Mouse (Mus musculus) forelimb bud, embryonic 11.5 days (tissue): ENCODE measurements around the gene Gak.

Source experiments
- DNase-seq: peaks from one replicate; pipeline ENCODE4 v3.0.0-alpha.2; 2012; ENCODE audit warnings: low read depth, low spot score

The Gak gene

DNA sequence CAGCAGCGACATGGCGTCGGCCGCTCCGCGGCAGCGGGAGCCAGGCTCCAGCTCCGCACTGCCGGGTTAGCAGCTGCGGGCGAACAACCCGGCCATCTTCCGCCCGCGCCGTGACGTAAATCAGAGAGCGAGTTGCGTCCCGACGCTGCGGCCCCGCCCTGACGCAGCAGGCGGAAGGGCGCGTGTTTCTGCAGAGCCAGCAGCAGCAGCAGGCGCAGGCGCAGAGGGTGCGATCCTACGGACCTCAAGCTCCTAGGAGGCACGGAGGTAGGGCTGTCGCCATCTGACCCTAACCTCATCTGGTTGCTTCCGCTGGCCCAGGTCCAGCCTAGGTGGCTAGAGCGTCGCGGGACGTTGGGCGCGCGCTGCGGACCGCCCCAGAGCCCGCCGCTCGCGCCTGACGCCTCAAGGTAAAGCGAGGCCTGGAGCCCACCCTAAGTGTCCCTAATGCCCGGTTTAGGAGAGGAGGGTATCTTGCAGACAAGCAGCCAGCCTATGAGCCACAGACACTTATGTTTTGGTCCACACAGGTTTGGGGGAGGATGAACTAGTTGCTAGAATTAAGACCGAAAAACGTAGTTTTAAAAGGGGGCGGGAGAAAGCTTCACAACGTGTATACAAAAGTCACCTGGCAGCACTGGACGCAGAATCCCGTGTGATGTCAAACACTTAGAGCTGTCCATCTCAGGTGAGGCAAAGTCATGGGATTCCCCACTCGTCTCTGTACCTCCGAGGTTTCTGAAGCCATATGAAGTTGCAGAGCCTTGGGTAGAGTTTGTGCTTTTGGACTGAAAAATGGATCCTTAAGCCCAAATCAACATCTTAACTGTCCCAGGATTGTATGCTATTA, at the start of gene Gak, which contains the start of gene Tmem175:
TSS of gene Gak (minus strand) at position 122 of the 850 bp plus-strand sequence.
TSS of gene Tmem175 (plus strand) at position 137 of the 850 bp plus-strand sequence.
- peak; percentile 94 for DNase-seq

DNA sequence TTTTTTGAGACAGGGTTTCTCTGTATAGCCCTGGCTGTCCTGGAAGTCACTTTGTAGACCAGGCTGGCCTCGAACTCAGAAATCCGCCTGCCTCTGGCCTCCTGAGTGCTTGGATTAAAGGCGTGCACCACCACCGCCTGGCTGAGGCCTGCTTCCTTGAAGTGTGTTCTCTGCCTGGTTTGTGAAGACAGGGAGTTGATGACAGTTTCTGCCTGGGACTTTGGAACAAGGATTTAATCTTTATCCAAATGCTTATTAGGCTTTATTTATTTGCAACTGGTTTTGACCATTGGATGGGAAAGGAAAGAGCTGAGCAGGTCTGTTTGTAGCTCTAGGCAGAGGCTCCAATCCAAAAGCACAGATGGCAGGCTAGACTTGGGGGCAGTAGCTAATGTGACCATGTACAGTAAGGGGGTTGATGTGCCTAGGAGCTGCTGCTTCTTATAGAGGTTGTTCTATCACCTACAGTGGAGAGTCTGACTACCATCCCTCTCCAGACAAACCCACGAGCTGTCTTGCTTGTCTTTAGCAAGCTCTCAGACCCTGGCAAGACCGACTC, 48.8 kb upstream of the Gak start:
- DNase-seq, result no peak

DNA sequence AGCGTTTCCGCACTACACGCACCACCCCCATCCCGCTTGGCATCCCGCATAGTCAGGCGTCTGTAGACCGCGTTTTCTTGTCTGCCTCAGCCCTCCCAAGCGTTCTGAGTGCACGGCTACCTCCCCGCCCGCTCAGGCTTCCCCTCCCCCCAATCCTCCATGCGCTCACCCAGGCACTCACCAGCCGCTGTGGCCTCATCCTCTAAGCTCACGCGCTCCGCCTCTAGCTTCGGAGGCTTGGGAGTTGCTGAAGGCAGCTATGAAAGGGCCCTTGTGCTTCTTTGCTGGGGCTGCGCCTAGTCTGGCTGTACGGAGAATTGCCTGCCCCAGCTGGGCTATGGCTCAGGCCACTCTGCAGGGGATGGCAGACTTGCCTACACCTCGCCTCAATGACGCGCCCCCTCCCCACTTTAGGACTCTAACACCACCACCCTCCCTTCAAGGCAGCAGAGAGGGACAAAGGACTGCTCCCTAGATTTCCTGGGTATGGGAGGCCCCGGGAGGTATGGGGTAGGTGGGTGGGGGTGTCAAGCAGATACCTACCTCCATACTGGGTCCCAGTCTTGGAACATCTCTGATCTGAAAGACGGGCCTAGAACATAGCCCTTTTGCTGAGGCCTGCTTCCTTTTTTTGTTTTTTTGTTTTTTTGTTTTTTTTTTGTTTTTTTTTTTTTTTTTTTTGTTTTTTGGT, 48.2 kb upstream of the Gak start:
- DNase-seq, result peak; percentile 74

DNA sequence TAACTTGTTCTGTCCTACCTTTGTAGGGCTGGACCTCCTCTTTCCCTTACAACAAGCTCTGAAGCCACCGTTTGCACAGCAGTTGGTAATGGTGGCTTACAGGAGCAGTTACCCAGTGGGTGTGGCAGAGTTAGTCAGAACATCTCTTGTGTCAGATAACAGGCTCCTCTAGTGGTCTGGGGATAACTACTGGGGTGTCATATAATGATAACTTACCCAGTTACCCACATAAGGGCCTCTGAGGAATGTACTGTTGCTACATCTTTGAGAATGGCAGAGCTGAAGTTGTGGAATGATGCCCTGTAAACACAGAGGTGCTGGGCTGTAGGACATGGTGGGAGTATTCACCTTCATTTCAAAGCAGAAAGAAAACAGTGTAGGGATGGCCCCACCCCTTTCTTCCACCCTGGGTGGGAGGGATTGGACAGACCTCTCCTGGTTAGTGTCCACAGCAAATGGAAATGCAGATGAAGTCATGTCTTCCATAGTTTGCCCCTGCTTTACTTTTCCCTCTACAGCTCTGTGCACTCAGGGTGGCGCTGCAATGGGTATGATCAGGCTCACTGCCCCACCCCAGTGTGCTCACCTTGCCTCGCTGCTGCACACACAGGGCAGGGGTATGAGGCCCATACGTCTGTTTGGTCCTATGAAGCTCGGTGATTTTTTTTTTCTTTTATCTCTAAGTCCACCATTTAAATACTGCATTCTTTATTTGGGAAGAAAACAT, 47.4 kb upstream of the Gak start:
- DNase-seq, result no peak

GRCm38 (mm10) chr5:108675251-108675816, 45.8 kb upstream of the Gak start, which contains the start of gene Slc26a1:
TSS of gene Slc26a1 (minus strand) at chr5:108675569.
- DNase-seq, result no peak

GRCm38 (mm10) chr5:108674624-108675023, 45.1 kb upstream of the Gak start:
- no peak for DNase-seq

DNA sequence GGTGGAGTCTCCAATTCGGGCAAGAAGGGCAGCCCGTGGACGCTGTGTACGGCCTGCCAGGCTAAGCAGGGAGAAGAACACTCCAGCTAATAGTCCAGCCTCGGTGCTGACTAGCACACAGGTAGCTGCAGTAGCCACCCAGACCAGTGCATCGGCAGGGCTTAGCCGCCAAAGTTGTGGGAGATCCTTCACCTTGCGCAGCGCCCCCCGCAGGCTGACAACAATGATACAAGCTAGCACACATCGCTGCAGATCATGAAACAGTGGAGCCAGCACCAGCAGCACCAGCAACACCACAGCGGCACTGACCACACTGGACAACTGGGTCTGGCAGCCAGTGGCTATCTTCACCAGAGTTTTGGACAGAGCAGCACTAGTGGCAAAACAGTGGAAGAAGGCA, 42.2 kb upstream of the Gak start:
- DNase-seq, result no peak

DNA sequence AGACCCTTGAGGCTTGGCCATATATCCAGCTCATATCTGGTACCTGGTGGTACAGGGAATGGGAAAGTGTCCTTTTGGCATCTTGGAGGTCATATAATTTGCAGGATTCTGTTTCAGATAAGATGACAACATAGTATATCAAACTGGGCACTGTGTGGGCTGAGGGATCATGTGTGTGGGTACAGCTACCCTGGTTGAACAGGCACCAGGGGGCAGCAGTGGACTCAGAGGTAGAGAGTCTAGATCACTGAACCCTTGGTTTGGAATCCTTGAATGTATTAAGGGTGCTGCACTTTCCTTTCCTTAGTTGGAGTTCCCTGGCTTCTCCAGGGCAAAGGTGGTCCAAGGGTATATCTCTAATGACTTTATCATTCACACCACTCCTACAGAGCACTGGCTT, 41.2 kb upstream of the Gak start:
- DNase-seq, result no peak

GRCm38 (mm10) chr5:108669986-108670385, 40.4 kb upstream of the Gak start:
- no peak for DNase-seq

DNA sequence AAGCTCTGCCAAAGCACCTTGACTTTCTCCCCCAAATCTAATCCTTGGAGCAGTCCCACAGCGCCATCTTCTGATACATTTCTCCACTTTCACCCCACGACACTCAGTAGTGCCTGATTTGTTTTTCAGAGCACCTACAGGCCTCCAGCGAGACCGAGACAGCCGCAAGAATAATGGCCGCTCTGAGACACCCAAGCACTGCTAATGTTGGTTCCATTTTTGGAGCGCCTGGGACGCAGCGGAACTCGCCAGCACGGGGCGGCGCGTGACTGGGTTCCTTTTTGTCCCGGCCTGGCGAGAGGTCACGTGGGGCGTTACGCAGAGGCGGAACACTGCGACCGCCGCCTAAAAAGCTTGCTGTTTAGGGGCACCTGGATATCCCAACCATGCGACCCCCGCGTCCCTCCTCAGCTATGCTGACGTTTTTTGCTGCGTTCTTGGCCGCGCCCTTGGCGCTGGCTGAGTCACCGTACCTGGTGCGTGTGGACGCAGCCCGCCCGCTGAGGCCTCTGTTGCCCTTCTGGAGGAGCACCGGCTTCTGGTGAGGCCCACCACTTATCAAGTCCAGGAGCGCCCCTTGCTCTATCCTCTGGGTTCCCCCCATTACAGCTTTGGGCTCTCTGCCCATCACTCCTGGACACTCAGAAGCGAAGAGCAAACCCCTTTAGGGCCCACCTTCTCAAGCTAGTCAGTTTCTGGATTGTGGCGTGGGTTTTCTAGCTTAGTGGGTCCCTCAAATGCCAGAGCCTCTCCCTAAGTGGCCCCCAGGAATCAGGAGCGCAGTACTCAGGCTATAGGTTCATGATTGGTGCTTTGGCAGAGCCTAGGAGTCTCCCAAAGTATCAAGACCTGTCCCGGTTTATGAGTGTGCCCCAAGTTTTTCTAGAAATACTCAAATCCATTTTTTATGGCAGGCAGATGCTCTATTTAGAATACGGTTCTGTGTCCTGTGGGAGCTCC, 39.7 kb upstream of the Gak start, which contains the start of gene Dgkq:
TSS of gene Dgkq (minus strand) at position 696 of the 960 bp plus-strand sequence.
- DNase-seq, result peak; percentile 83

GRCm38 (mm10) chr5:108668387-108668932, 38.9 kb upstream of the Gak start:
- no peak for DNase-seq

DNA sequence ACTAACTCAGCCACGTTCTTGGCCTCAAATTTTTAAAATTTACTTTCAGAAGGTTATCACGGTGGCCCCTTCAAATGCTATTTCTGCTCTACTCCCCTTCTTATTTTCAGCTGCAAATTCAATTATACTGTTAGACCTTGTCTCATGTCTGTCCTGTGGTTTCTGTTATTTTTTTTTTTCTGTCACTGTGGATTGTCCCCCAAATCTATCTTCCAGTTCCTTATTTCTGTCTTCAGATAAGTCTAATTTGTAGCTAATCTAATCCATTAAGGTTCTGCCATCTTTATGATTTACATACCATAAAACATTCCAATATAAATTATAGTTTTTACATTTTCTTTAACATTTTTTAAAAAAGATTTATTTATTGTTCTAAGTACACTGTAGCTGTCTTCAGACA, 37.8 kb upstream of the Gak start:
- no peak for DNase-seq

GRCm38 (mm10) chr5:108665066-108665465, 35.5 kb upstream of the Gak start:
- no peak for DNase-seq

DNA sequence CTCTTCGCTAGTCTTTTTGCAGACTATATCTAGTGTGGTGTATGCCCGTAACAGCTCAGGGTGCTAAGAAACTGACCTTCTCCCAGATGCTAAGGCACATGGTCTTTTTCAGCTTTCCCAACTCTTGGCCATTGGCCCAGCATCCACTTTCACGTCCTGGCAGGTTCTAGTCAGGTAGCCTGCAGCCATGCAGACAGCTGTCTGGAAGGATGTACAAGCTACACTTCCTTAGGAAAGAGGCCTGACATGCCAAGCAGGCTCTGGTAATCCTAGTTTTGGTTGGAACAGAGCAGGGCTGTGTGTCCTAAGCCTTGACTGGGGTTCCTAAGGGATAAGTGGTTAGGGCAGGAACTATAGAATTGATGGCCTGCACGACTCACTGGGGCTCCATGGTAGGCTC, 33.2 kb upstream of the Gak start:
- DNase-seq, result no peak

DNA sequence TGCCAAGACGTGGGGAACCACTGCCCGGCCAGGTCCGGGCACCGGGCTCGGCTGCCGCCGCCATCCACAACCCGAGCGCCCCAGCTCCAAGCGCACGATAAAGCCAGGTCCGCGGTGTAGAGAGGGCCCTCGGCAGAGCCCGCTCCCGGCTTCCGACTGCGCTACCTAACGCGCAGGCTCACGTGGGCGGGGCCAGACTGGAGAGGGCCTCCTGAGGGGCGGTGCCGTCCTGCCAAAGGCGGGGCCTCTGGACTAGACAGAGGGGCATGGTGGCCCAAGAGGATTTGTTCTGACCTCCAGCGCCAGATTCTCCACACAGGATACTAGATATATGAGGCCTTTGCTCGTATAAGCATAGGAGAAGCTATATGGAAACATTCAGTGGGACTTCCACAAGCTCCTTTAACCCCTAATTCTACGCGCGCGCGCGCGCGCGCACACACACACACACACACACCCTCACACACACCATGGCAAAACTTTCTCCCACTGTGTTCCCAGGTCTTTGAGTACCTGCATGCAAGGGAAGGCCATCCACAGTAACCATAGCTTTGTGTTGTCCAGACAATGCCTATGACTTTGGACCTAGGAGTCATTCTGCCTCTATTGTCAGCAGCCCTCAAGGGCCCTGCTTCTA, 31.2 kb upstream of the Gak start:
- DNase-seq, result peak; percentile 85

GRCm38 (mm10) chr5:108659698-108660631, 30.4 kb upstream of the Gak start, which contains the start of gene Idua:
TSS of gene Idua (plus strand) at chr5:108660331.
- no peak for DNase-seq

DNA sequence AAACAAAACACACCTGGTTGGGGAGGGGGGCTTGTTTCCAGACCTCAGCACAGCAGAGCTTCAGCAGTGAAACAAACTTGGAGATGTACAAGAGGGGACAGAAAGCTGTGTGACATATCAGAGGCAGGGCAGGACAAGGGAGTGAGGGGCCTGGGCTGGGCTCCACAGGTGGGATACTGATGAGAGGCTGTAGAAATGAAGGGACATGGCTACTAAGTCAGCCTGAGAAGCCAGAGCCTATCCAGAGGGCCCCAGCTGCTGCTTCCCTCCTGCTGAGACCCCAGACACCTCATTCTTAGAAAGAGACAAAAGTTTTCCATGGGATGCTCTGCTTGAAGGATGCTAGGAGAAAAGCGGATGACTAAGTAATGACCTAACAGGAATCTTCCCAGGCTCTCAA, 29.1 kb upstream of the Gak start:
- no peak for DNase-seq

GRCm38 (mm10) chr5:108657406-108657805, 27.9 kb upstream of the Gak start:
- no peak for DNase-seq
